Mouse (Mus musculus): ENCODE measurements around the gene Marveld2.

DNA sequence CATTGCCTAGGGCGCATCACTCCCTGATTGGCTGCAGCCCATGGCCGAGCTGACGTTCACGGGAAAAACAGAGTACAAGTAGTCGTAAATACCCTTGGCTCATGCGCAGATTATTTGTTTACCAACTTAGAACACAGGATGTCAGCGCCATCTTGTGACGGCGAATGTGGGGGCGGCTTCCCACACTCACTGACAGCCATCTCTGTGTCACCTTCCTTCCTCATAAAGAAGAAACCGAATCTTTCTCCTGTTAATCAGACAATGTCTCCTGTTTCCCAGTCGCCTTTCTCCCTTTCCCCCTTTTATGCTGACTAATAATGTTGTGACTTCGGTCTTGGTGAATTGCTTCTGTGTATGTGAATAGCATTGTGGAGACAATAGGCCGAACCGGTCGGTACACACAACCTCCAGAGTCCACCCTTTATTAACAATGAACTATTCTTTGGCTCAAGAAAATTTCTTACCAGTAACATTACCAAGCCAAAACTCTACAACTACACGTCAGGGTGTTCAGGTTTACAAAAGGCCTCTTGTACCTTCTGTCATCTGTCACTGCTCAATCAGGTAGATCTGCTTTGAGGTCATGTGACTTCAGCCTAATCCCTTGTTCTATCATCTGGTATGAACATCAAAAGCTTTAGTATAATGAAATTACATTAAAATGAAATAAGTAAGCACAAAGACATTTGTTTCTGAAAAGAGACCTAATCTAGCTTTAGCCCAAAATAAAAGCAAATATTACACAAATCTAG is 22.6 kb downstream of the Marveld2 start:
- TF ChIP-seq USF1 (IDR thresholded peaks at IDR 0.05; ENCODE audit: low read depth) (no peak), POLR2A (IDR thresholded peaks at IDR 0.05; ENCODE audit: insufficient read length, low read depth) (no peak), POLR2AphosphoS2 (IDR thresholded peaks at IDR 0.05; ENCODE audit: insufficient read length, low read depth) (no peak), TCF12 (IDR thresholded peaks at IDR 0.05; ENCODE audit: insufficient read depth, poor library complexity, severe bottlenecking) (no peak), MAX (IDR thresholded peaks at IDR 0.05; ENCODE audit: low read depth) (no peak), CEBPB (IDR thresholded peaks at IDR 0.05; ENCODE audit: insufficient read depth, poor library complexity, severe bottlenecking) (no peak), MYOD1 (IDR thresholded peaks at IDR 0.05; ENCODE audit: control insufficient read depth in 1 of 3, insufficient read length in 2 of 3, low read depth in 2 of 3) (no peak), MYOG (IDR thresholded peaks at IDR 0.05; ENCODE audit: control insufficient read depth in 1 of 3, insufficient read depth in 1 of 3, insufficient read length in 2 of 3, low read depth in 2 of 3) (no peak), TCF3 (IDR thresholded peaks at IDR 0.05; ENCODE audit: insufficient read length, low read depth) (no peak)

Data from myocyte (in vitro differentiated cells).